Mouse (Mus musculus) E14TG2a.4 (cell line): ENCODE measurements at regions not wholly inside any gene's neighbourhood (a gene's known extent, or its start where the extent isn't known, plus 50 kb on each side); places are given as distances from the start of the nearest gene placed in this dataset.
A peak's percentile ranks its signal among the peaks of the same experiment; 100 is the strongest.

Experiments used
- H3K27me3 ChIP-seq: 2 replicates; pipeline ENCODE4 v1.6.1; 2014; ENCODE audit warnings: low read length, control low read depth; ENCODE audit not compliant: insufficient read depth
- H3K36me3 ChIP-seq: 2 replicates; pipeline ENCODE4 v1.6.1; 2014; ENCODE audit warnings: low read length, control low read depth; ENCODE audit not compliant: insufficient read depth
- H3K4me1 ChIP-seq: replicated peaks from 2 replicates; pipeline ENCODE4 v1.6.1; 2014; ENCODE audit warnings: low read depth, low read length, control low read depth
- H3K4me3 ChIP-seq: replicated peaks from 2 replicates; pipeline ENCODE4 v1.5.1; 2014; ENCODE audit warnings: mild to moderate bottlenecking, low read length
- H3K9me3 ChIP-seq: 2 replicates; pipeline ENCODE4 v1.6.1; 2014; ENCODE audit warnings: low read length, control low read depth
- CTCF ChIP-seq: conservative IDR thresholded peaks from 2 replicates; pipeline ENCODE4 v1.5.1; 2014; ENCODE audit warnings: low read length
- NANOG ChIP-seq: IDR thresholded peaks from 2 replicates; pipeline ENCODE4 v1.6.1; 2014; ENCODE audit warnings: borderline replicate concordance, low read length, mixed read lengths
- POU5F1 ChIP-seq: IDR thresholded peaks from 2 replicates; pipeline ENCODE4 v1.6.1; 2014; ENCODE audit warnings: low read length, borderline replicate concordance

GRCm38 (mm10) chr5:64703091-64703872 is 99.9 kb upstream of the Klf3 start:
- no peaks in the 10 kb centered on the region for H3K36me3 ChIP-seq
- no peaks in the 10 kb centered on the region for H3K27me3 ChIP-seq
- TF ChIP-seq NANOG (no peak), POU5F1 (no peak), CTCF (no peak)
- peak overlapping the region; percentile 39; the same call in 1 of the 2 replicates for H3K4me3 ChIP-seq
- peaks cover 11% of the 10 kb centered on the region for H3K9me3 ChIP-seq
- peaks cover 90% of the 10 kb centered on the region for H3K4me1 ChIP-seq

GRCm38 (mm10) chr5:64704144-64704543 is 99.0 kb upstream of the Klf3 start:
- no peaks in the 10 kb centered on the region for H3K27me3 ChIP-seq
- TF ChIP-seq NANOG (no peak), CTCF (no peak), POU5F1 (no peak)
- H3K4me3 ChIP-seq: no peak overlapping the region
- H3K4me1 ChIP-seq: peaks cover 91% of the 10 kb centered on the region
- H3K9me3 ChIP-seq: peaks cover 3% of the 10 kb centered on the region
- H3K36me3 ChIP-seq: no peaks in the 10 kb centered on the region

- no peaks in the 10 kb centered on the region for H3K9me3 ChIP-seq
- peaks cover 84% of the 10 kb centered on the region for H3K4me1 ChIP-seq
- no peaks in the 10 kb centered on the region for H3K27me3 ChIP-seq
- no peak for TF ChIP-seq CTCF
- no peak for TF ChIP-seq NANOG
- no peak for TF ChIP-seq POU5F1
- no peaks in the 10 kb centered on the region for H3K36me3 ChIP-seq
- peak overlapping the region; percentile 13; the same call in 1 of the 2 replicates for H3K4me3 ChIP-seq
Measured at GRCm38 (mm10) chr5:64706586-64706985, 96.6 kb upstream of the Klf3 start.

- TF ChIP-seq CTCF (no peak), POU5F1 (no peak), NANOG (no peak)
Measured at GRCm38 (mm10) chr5:64709146-64709545, 94.0 kb upstream of the Klf3 start.

GRCm38 (mm10) chr5:64710236-64710635 is 93.0 kb upstream of the Klf3 start:
- no peak overlapping the region for H3K4me3 ChIP-seq
- TF ChIP-seq CTCF: no peak
- no peaks in the 10 kb centered on the region for H3K9me3 ChIP-seq
- H3K27me3 ChIP-seq: no peaks in the 10 kb centered on the region
- H3K4me1 ChIP-seq: peaks cover 69% of the 10 kb centered on the region
- H3K36me3 ChIP-seq: no peaks in the 10 kb centered on the region

More at GRCm38 (mm10) chr5:64709146-64709545, 94.0 kb upstream of the Klf3 start:
- no peaks in the 10 kb centered on the region for H3K27me3 ChIP-seq
- H3K4me3 ChIP-seq: no peak overlapping the region
- H3K4me1 ChIP-seq: peaks cover 70% of the 10 kb centered on the region
- H3K36me3 ChIP-seq: no peaks in the 10 kb centered on the region
- no peaks in the 10 kb centered on the region for H3K9me3 ChIP-seq

GRCm38 (mm10) chr5:64710968-64711367 is 92.2 kb upstream of the Klf3 start:
- Histone ChIP-seq H3K4me1 (peaks cover 71% of the 10 kb centered on the region), H3K36me3 (no peaks in the 10 kb centered on the region), H3K27me3 (no peaks in the 10 kb centered on the region), H3K4me3 (no peak overlapping the region), H3K9me3 (no peaks in the 10 kb centered on the region)
- TF ChIP-seq POU5F1 (no peak), NANOG (no peak), CTCF (no peak)

- Histone ChIP-seq H3K4me3 (peak overlapping the region; percentile 62), H3K36me3 (no peaks in the 10 kb centered on the region), H3K4me1 (peaks cover 53% of the 10 kb centered on the region), H3K9me3 (no peaks in the 10 kb centered on the region), H3K27me3 (no peaks in the 10 kb centered on the region)
- no peak for TF ChIP-seq POU5F1
- TF ChIP-seq CTCF: no peak
- TF ChIP-seq NANOG: no peak
Measured at GRCm38 (mm10) chr5:64714221-64714653, 89.0 kb upstream of the Klf3 start.

GRCm38 (mm10) chr5:64714710-64715109 is 88.5 kb upstream of the Klf3 start:
- TF ChIP-seq POU5F1 (no peak), CTCF (no peak), NANOG (no peak)
- Histone ChIP-seq H3K9me3 (no peaks in the 10 kb centered on the region), H3K27me3 (no peaks in the 10 kb centered on the region), H3K4me3 (no peak overlapping the region), H3K4me1 (peaks cover 48% of the 10 kb centered on the region), H3K36me3 (no peaks in the 10 kb centered on the region)

GRCm38 (mm10) chr5:64716551-64716950 is 86.6 kb upstream of the Klf3 start:
- Histone ChIP-seq H3K36me3 (no peaks in the 10 kb centered on the region), H3K4me3 (no peak overlapping the region), H3K9me3 (peaks cover 7% of the 10 kb centered on the region), H3K4me1 (peaks cover 37% of the 10 kb centered on the region), H3K27me3 (no peaks in the 10 kb centered on the region)
- TF ChIP-seq NANOG: no peak
- TF ChIP-seq CTCF: no peak
- TF ChIP-seq POU5F1: no peak
